In genomic region chr10:8810496-8810895, GRCm38 (mm10) we compare ENCODE assay signal across 20 mouse cellular contexts.
A peak's percentile ranks its signal among the peaks of the same experiment; 100 is the strongest.
DNase-seq lines count a peak whose midpoint lies in the region; ATAC-seq and TF ChIP-seq lines count a peak whose summit lies in the region.
"Had no signal": no experiment of that assay in that cellular context is flagged by ENCODE, and none has a peak within 500 bp of the region (broad histone marks: within the 10 kb centered on the region; RNA-seq: fewer than 3 reads in every experiment).

No protein-coding gene starts in this region.

- no peak overlapping the region for H3ac ChIP-seq in C2C12 (ENCODE audit: control insufficient read depth, insufficient read length, low read depth)

- 69% methylated on average over 7 of the region's 7 CpGs for WGBS in kidney, adult 2 months
- WGBS in midbrain, embryonic 10.5 days: 61% methylated on average over 7 of the region's 7 CpGs
- WGBS in midbrain, postnatal 0 days: 29% methylated on average over 7 of the region's 7 CpGs

- H3K27ac ChIP-seq in kidney, adult 2 months (ENCODE audit: insufficient read depth, low read depth, low read length): peak overlapping the region; percentile 89
- 0 out of 2 replicates have a peak overlapping the region, but pooled peaks have one; percentile 17 for H3K27ac ChIP-seq in midbrain, embryonic 10.5 days (replicated peaks)
- H3K27ac ChIP-seq in midbrain, postnatal 0 days (ENCODE audit: low read depth, low read length): no peak overlapping the region
- H3K27ac ChIP-seq in embryonic fibroblast, embryonic 13.5 days (ENCODE audit: insufficient read depth, low read length): peak overlapping the region; percentile 6; the same call in 1 of the 2 replicates
- H3K27ac ChIP-seq: embryonic facial prominence, embryonic 12.5 days; forebrain, embryonic 12.5 days; heart, embryonic 10.5 days; hindbrain, embryonic 15.5 days had no signal

- H3K4me1 ChIP-seq in kidney, adult 2 months (ENCODE audit: control insufficient read depth, insufficient read depth, low read length): peaks cover 41% of the 10 kb centered on the region
- H3K4me1 ChIP-seq in midbrain, embryonic 10.5 days: peaks cover 12% of the 10 kb centered on the region
- peaks cover 3% of the 10 kb centered on the region; the same call in 1 of the 2 replicates for H3K4me1 ChIP-seq in midbrain, postnatal 0 days (ENCODE audit: insufficient read depth, low read length)
- H3K4me1 ChIP-seq in embryonic fibroblast, embryonic 13.5 days (ENCODE audit: control insufficient read depth, insufficient read depth, low read length): peaks cover 19% of the 10 kb centered on the region
- H3K4me1 ChIP-seq: hindbrain, embryonic 15.5 days had no signal

- no peaks in the 10 kb centered on the region for H3K9me3 ChIP-seq in midbrain, embryonic 10.5 days (replicated peaks)
- H3K9me3 ChIP-seq in midbrain, postnatal 0 days (ENCODE audit: low read length): no peaks in the 10 kb centered on the region
- H3K9me3 ChIP-seq: embryonic facial prominence, embryonic 12.5 days; forebrain, embryonic 12.5 days; heart, embryonic 10.5 days; hindbrain, embryonic 15.5 days had no signal

- no peaks in the 10 kb centered on the region for H3K79me2 ChIP-seq in C2C12 (ENCODE audit: control insufficient read depth, insufficient read depth)

- no peaks in the 10 kb centered on the region; the same call in 1 of the 2 replicates for H3K36me3 ChIP-seq in kidney, adult 2 months (ENCODE audit: control insufficient read depth, insufficient read depth, low read length)
- H3K36me3 ChIP-seq in midbrain, embryonic 10.5 days: peaks cover 42% of the 10 kb centered on the region
- no peaks in the 10 kb centered on the region for H3K36me3 ChIP-seq in midbrain, postnatal 0 days (ENCODE audit: insufficient read depth, low read length)
- H3K36me3 ChIP-seq in C2C12 (ENCODE audit: control insufficient read depth, insufficient read depth): no peaks in the 10 kb centered on the region
- H3K36me3 ChIP-seq: G1E; hindbrain, embryonic 15.5 days had no signal

- no peak overlapping the region for H3K4me3 ChIP-seq in kidney, adult 2 months (ENCODE audit: insufficient read depth, low read depth, low read length)
- no peak overlapping the region for H3K4me3 ChIP-seq in midbrain, embryonic 10.5 days
- no peak overlapping the region for H3K4me3 ChIP-seq in midbrain, postnatal 0 days (ENCODE audit: low read depth, low read length)
- H3K4me3 ChIP-seq in C2C12 (ENCODE audit: insufficient read depth, poor library complexity, severe bottlenecking): no peak overlapping the region
- H3K4me3 ChIP-seq in embryonic fibroblast, embryonic 13.5 days (ENCODE audit: insufficient read depth, low read length): no peak overlapping the region
- H3K4me3 ChIP-seq: embryonic facial prominence, embryonic 12.5 days; forebrain, embryonic 12.5 days; heart, embryonic 10.5 days; hindbrain, embryonic 15.5 days had no signal

- no peak for TF ChIP-seq POLR2A in kidney, adult 2 months (IDR thresholded peaks at IDR 0.05; ENCODE audit: low read depth, low read length)
- TF ChIP-seq POLR2A in embryonic fibroblast, embryonic 13.5 days (IDR thresholded peaks at IDR 0.05; ENCODE audit: low read depth, low read length): no peak

- no peak overlapping the region for H3K9ac ChIP-seq in midbrain, postnatal 0 days (replicated peaks; ENCODE audit: low read length, poor library complexity, severe bottlenecking)
- H3K9ac ChIP-seq: embryonic facial prominence, embryonic 12.5 days; forebrain, embryonic 12.5 days; hindbrain, embryonic 15.5 days had no signal

- no peak for ATAC-seq in midbrain, postnatal 0 days (ENCODE audit: low FRiP score)
- ATAC-seq: CD4-positive, CD25-positive, alpha-beta regulatory T cell, adult 4 months; forebrain, embryonic 16.5 days had no signal

- H3K79me3 ChIP-seq in C2C12 (ENCODE audit: low read depth): no peaks in the 10 kb centered on the region

- DNase-seq in kidney, adult 2 months: no peak
- no peak for DNase-seq in kidney, adult 8-10 months
- no peak for DNase-seq in midbrain, embryonic 10.5 days (ENCODE audit: low spot score)
- no peak for DNase-seq in midbrain, postnatal 0 days (ENCODE audit: low spot score)
- DNase-seq in cerebellum, adult 8-10 months: no peak
- DNase-seq: adrenal gland, adult 8-10 months; cerebellum, adult 11 months; cerebellum, adult 9-10 months; cerebellum, postnatal 25 days; gastrocnemius, postnatal 10 days; heart, postnatal 36 days had no signal

- H3K27me3 ChIP-seq in kidney, adult 2 months (replicated peaks; ENCODE audit: control insufficient read depth, insufficient read depth, low read length): no peaks in the 10 kb centered on the region
- no peaks in the 10 kb centered on the region for H3K27me3 ChIP-seq in midbrain, embryonic 10.5 days (ENCODE audit: low read depth, poor library complexity, severe bottlenecking)
- H3K27me3 ChIP-seq in midbrain, postnatal 0 days (ENCODE audit: insufficient read depth, low read length): no peaks in the 10 kb centered on the region
- H3K27me3 ChIP-seq in C2C12 (ENCODE audit: control insufficient read depth, insufficient read depth, insufficient read length): no peaks in the 10 kb centered on the region
- H3K27me3 ChIP-seq: embryonic facial prominence, embryonic 12.5 days; forebrain, embryonic 12.5 days; hindbrain, embryonic 15.5 days had no signal

- no peak for TF ChIP-seq CTCF in kidney, adult 2 months (conservative IDR thresholded peaks at IDR 0.05; ENCODE audit: insufficient read depth, insufficient read length, low read depth, low read length)
- TF ChIP-seq CTCF in midbrain, postnatal 0 days (IDR thresholded peaks at IDR 0.05): no peak
- TF ChIP-seq CTCF in C2C12 (IDR thresholded peaks at IDR 0.05; ENCODE audit: control insufficient read depth, insufficient read depth, insufficient read length): no peak
- no peak for TF ChIP-seq CTCF in embryonic fibroblast, embryonic 13.5 days (IDR thresholded peaks at IDR 0.05; ENCODE audit: borderline replicate concordance, insufficient read depth, low read length)

- H3K4me2 ChIP-seq in midbrain, postnatal 0 days (ENCODE audit: low read depth, low read length, poor library complexity, severe bottlenecking): no peak overlapping the region
- H3K4me2 ChIP-seq: embryonic facial prominence, embryonic 12.5 days; forebrain, embryonic 12.5 days; hindbrain, embryonic 15.5 days had no signal

TF ChIP-seq in C2C12, 6 proteins besides CTCF, POLR2A, EP300 and RAD21:
- peak; percentile 59 for TF ChIP-seq MAX (IDR thresholded peaks at IDR 0.05)
- no peak for TF ChIP-seq MYOG (IDR thresholded peaks at IDR 0.05; ENCODE audit: control insufficient read depth, extremely low read depth, insufficient read length)
